Mouse (Mus musculus) intestine, embryonic 14.5 days (tissue): ENCODE results near the gene Gm49601. TPM values are rescaled to one million over a fixed set of nuclear protein-coding genes. Genes with fewer than 3 reads are reported as not detected.

ENCODE experiments used
- ATAC-seq: fragments of 200-750 bp; cut with Nextera tagmentation; replicated peaks from 2 replicates; pipeline ENCODE4 v1.8.0; 2017; ENCODE audit warnings: low read depth, moderate number of reproducible peaks, moderate TSS enrichment, moderate library complexity; ENCODE audit not compliant: low FRiP score, low TSS enrichment
- DNase-seq: peaks from one replicate; pipeline ENCODE4 v3.0.0-alpha.2; 2018; ENCODE audit warnings: low spot score
- H3K27ac ChIP-seq: fragments of 300-500 bp; sonication (generic); 2 replicates; pipeline ENCODE4 v1.5.1; 2014; ENCODE audit warnings: low read depth, mild to moderate bottlenecking, control low read depth
- H3K27me3 ChIP-seq: fragments of 300-500 bp; sonication (generic); replicated peaks from 2 replicates; pipeline ENCODE4 v1.6.1; 2014; ENCODE audit warnings: low read length, control low read depth; ENCODE audit not compliant: control insufficient read depth, insufficient read depth
- H3K36me3 ChIP-seq: fragments of 300-500 bp; sonication (generic); 2 replicates; pipeline ENCODE4 v1.6.1; 2014; ENCODE audit warnings: low read length, control low read depth; ENCODE audit not compliant: control insufficient read depth, insufficient read depth
- H3K4me1 ChIP-seq: fragments of 300-500 bp; sonication (generic); replicated peaks from 2 replicates; pipeline ENCODE4 v1.6.1; 2014; ENCODE audit warnings: low read length, control low read depth, mixed read lengths; ENCODE audit not compliant: control insufficient read depth, insufficient read depth
- H3K4me2 ChIP-seq: fragments of 300-500 bp; sonication (generic); 2 replicates; pipeline ENCODE4 v1.6.1; 2014; ENCODE audit warnings: low read length
- H3K4me3 ChIP-seq: fragments of 300-500 bp; sonication (generic); 2 replicates; pipeline ENCODE4 v1.5.1; 2014; ENCODE audit warnings: low read depth, low read length, control low read depth, mixed read lengths
- H3K9ac ChIP-seq: fragments of 300-500 bp; sonication (generic); 2 replicates; pipeline ENCODE4 v1.6.1; 2014; ENCODE audit warnings: mild to moderate bottlenecking, low read length
- H3K9me3 ChIP-seq: fragments of 300-500 bp; sonication (generic); 2 replicates; pipeline ENCODE4 v1.6.1; 2016; ENCODE audit warnings: low read length, control low read depth; ENCODE audit not compliant: control insufficient read depth
- WGBS: fragments of 180-500 bp; shearing (Covaris S2); extraction: QIAGEN DNeasy Blood & Tissue Kit; methylation state at CpG from one replicate; pipeline ENCODE4 v1.1.7; 2014; 5-methylcytosine and 5-hydroxymethylcytosine counted together
- polyA plus RNA-seq: library from polyadenylated mRNA; unstranded; fragments of >200 nt; fragmentation: Nextera tagmentation; extraction: Ambion mirVana; gene quantifications from 2 replicates; pipeline ENCODE4 v1.2.1, GENCODE M21; 2014

The Gm49601 gene
- polyA plus RNA-seq, 1 experiment from 2014 or later = 2.0 TPM

- H3K9ac ChIP-seq = no peak overlapping the region
- H3K4me2 ChIP-seq = no peak overlapping the region
- H3K27me3 ChIP-seq = peaks cover 36% of the 10 kb centered on the region
- H3K27ac ChIP-seq = no peak overlapping the region
- H3K36me3 ChIP-seq = no peaks in the 10 kb centered on the region
- no peak for ATAC-seq
- no peaks in the 10 kb centered on the region for H3K9me3 ChIP-seq
- no peak overlapping the region for H3K4me3 ChIP-seq
- DNase-seq = no peak
- 51% methylated on average over 3 of the region's 3 CpGs for whole genome bisulfite sequencing
- peaks cover 9% of the 10 kb centered on the region; the same call in 1 of the 2 replicates for H3K4me1 ChIP-seq
These were observed 49.2 kb downstream of the Gm49601 start for GRCm38 (mm10) chr16:18577071-18577470.

GRCm38 (mm10) chr16:18574196-18574595 is 52.0 kb downstream of the Gm49601 start:
- Histone ChIP-seq H3K4me3 (no peak overlapping the region), H3K36me3 (no peaks in the 10 kb centered on the region), H3K4me1 (no peaks in the 10 kb centered on the region), H3K27me3 (peaks cover 7% of the 10 kb centered on the region), H3K9me3 (no peaks in the 10 kb centered on the region), H3K4me2 (no peak overlapping the region), H3K27ac (no peak overlapping the region), H3K9ac (no peak overlapping the region)
- 0 out of 2 replicates have a peak, but pooled peaks have one; percentile 36 for ATAC-seq
- WGBS = 80% methylated on average over 8 of the region's 8 CpGs
- DNase-seq = no peak

Other genes with a start within 250 kb of the Gm49601 start
- gene Txnrd2, start 200.0 kb downstream of the Gm49601 start, polyA plus RNA-seq = 17.0 and 17.4 TPM in 2 replicates
- 95.4 and 95.6 TPM in 2 replicates for gene Comt, start 199.6 kb downstream of the Gm49601 start, polyA plus RNA-seq
- gene Gnb1l, start 127.7 kb downstream of the Gm49601 start, polyA plus RNA-seq = 16.9 and 18.6 TPM in 2 replicates
- 2.3 and 3.3 TPM in 2 replicates for gene Rtl10, start 127.5 kb downstream of the Gm49601 start, polyA plus RNA-seq
- gene Tbx1, start 35.8 kb downstream of the Gm49601 start, polyA plus RNA-seq = 0.14 and 0.22 TPM in 2 replicates
- 1.9 and 2.0 TPM in 2 replicates for gene Gp1bb, start 4.0 kb downstream of the Gm49601 start, polyA plus RNA-seq
- 29.3 and 29.9 TPM in 2 replicates for gene Sept5, start 3.5 kb upstream of the Gm49601 start, polyA plus RNA-seq
- 21.9 and 24.8 TPM in 2 replicates for gene Cldn5, start 150.4 kb upstream of the Gm49601 start, polyA plus RNA-seq
- gene Ufd1, start 185.4 kb upstream of the Gm49601 start, polyA plus RNA-seq = 62.3 and 74.9 TPM in 2 replicates
- 48.0 and 51.2 TPM in 2 replicates for gene Cdc45, start 185.6 kb upstream of the Gm49601 start, polyA plus RNA-seq
- 41.1 and 42.9 TPM in 2 replicates for gene 2510002D24Rik, start 210.2 kb upstream of the Gm49601 start, polyA plus RNA-seq
- gene Gm28539, start 210.2 kb upstream of the Gm49601 start, polyA plus RNA-seq = not detected in 2 replicates